Comparison of ENCODE assay signal across 13 mouse cellular contexts in genomic region chr6:50934245-50934644, GRCm38 (mm10).
DNase-seq lines count a peak whose midpoint lies in the region; ATAC-seq lines count a peak whose summit lies in the region.
"Had no signal": no experiment of that assay in that cellular context is flagged by ENCODE, and none has a peak within 500 bp of the region (broad histone marks: within the 10 kb centered on the region; RNA-seq: fewer than 3 reads in every experiment).

No protein-coding gene starts in this region.

- H3K4me1 ChIP-seq in midbrain, embryonic 14.5 days (ENCODE audit: control insufficient read depth, insufficient read depth, low read length), result peaks cover 7% of the 10 kb centered on the region
- H3K4me1 ChIP-seq in midbrain, embryonic 11.5 days (ENCODE audit: control insufficient read depth, insufficient read depth, low read length), result no peaks in the 10 kb centered on the region; the same call in 1 of the 2 replicates
- H3K4me1 ChIP-seq in forebrain, embryonic 16.5 days (replicated peaks; ENCODE audit: control insufficient read depth, insufficient read depth, low read length), result peaks cover 6% of the 10 kb centered on the region

- peak; percentile 26 for DNase-seq in midbrain, embryonic 14.5 days
- no peak for DNase-seq in midbrain, embryonic 11.5 days (ENCODE audit: low spot score, missing footprints)
- DNase-seq in layer of hippocampus, adult 9-11 months, result peak; percentile 63
- peak; percentile 15 to 19 for DNase-seq in right cerebral cortex, postnatal 36 days (ENCODE audit: low spot score in 2 of 2)
- no peak for DNase-seq in gastrocnemius, postnatal 4 days (ENCODE audit: low spot score in 2 of 2)
- DNase-seq in gastrocnemius, postnatal 14 days, result no peak
- DNase-seq in kidney, postnatal 36 days, result no peak
- DNase-seq: liver; lung, postnatal 14 days had no signal

- 75% methylated on average over 10 of the region's 10 CpGs for WGBS in midbrain, embryonic 14.5 days
- whole genome bisulfite sequencing in midbrain, embryonic 11.5 days, result 89% methylated on average over 10 of the region's 10 CpGs
- WGBS in forebrain, embryonic 16.5 days, result 45% methylated on average over 10 of the region's 10 CpGs

- no peak for ATAC-seq in midbrain, embryonic 14.5 days (ENCODE audit: low FRiP score, low TSS enrichment)
- ATAC-seq in midbrain, embryonic 11.5 days (ENCODE audit: low FRiP score), result no peak
- ATAC-seq in forebrain, embryonic 16.5 days, result peak; percentile 59

- no peaks in the 10 kb centered on the region for H3K36me3 ChIP-seq in midbrain, embryonic 14.5 days (ENCODE audit: control insufficient read depth, insufficient read depth, low read length)
- H3K36me3 ChIP-seq in midbrain, embryonic 11.5 days (ENCODE audit: control insufficient read depth, insufficient read depth, low read length), result no peaks in the 10 kb centered on the region
- no peaks in the 10 kb centered on the region for H3K36me3 ChIP-seq in forebrain, embryonic 16.5 days (ENCODE audit: control insufficient read depth, insufficient read depth)
- H3K36me3 ChIP-seq: heart, embryonic 15.5 days had no signal

- 0 out of 2 replicates have a peak, but pooled peaks cover 3% of the 10 kb centered on the region for H3K27me3 ChIP-seq in midbrain, embryonic 14.5 days (ENCODE audit: control insufficient read depth, insufficient read depth, low read length)
- no peaks in the 10 kb centered on the region for H3K27me3 ChIP-seq in midbrain, embryonic 11.5 days (ENCODE audit: control insufficient read depth, insufficient read depth, low read length)
- no peaks in the 10 kb centered on the region for H3K27me3 ChIP-seq in forebrain, embryonic 16.5 days (replicated peaks; ENCODE audit: control insufficient read depth, insufficient read depth, low read length)

- intact Hi-C loops in gastrocnemius, postnatal 14 days (cut with DNase I; ENCODE audit: low total_unique reads), result no loop called here

- H3K4me3 ChIP-seq in midbrain, embryonic 14.5 days (replicated peaks; ENCODE audit: low read depth, low read length), result no peak overlapping the region
- H3K4me3 ChIP-seq in midbrain, embryonic 11.5 days (ENCODE audit: low read depth, low read length), result no peak overlapping the region
- no peak overlapping the region for H3K4me3 ChIP-seq in forebrain, embryonic 16.5 days (replicated peaks; ENCODE audit: low read length)
- H3K4me3 ChIP-seq: heart, embryonic 15.5 days had no signal

- H3K9me3 ChIP-seq in midbrain, embryonic 14.5 days (ENCODE audit: control insufficient read depth, low read length), result no peaks in the 10 kb centered on the region
- no peaks in the 10 kb centered on the region for H3K9me3 ChIP-seq in midbrain, embryonic 11.5 days (ENCODE audit: control insufficient read depth, low read length)
- H3K9me3 ChIP-seq in forebrain, embryonic 16.5 days (ENCODE audit: control insufficient read depth, low read length), result no peaks in the 10 kb centered on the region
- H3K9me3 ChIP-seq: heart, embryonic 15.5 days had no signal

- no peak overlapping the region for H3K27ac ChIP-seq in midbrain, embryonic 14.5 days (replicated peaks; ENCODE audit: low read depth, low read length)
- no peak overlapping the region for H3K27ac ChIP-seq in midbrain, embryonic 11.5 days (ENCODE audit: low read depth, low read length)
- H3K27ac ChIP-seq in forebrain, embryonic 16.5 days (ENCODE audit: low read length), result peak overlapping the region; percentile 49
- H3K27ac ChIP-seq: heart, embryonic 15.5 days; kidney, postnatal 0 days; stomach, postnatal 0 days had no signal

- no peak overlapping the region for H3K4me2 ChIP-seq in midbrain, embryonic 14.5 days (ENCODE audit: low read length)
- no peak overlapping the region for H3K4me2 ChIP-seq in midbrain, embryonic 11.5 days
- no peak overlapping the region for H3K4me2 ChIP-seq in forebrain, embryonic 16.5 days (ENCODE audit: low read length)
- H3K4me2 ChIP-seq: heart, embryonic 15.5 days had no signal

- H3K9ac ChIP-seq in midbrain, embryonic 14.5 days (replicated peaks; ENCODE audit: low read length), result no peak overlapping the region
- no peak overlapping the region for H3K9ac ChIP-seq in midbrain, embryonic 11.5 days (ENCODE audit: low read length)
- no peak overlapping the region for H3K9ac ChIP-seq in forebrain, embryonic 16.5 days (replicated peaks; ENCODE audit: low read depth, low read length)
- H3K9ac ChIP-seq: heart, embryonic 15.5 days had no signal

Comparison
In these comparisons a context has a peak if more than half of its experiments do, and no peak if none do; other contexts are left out.
1. DNase-seq: peak in midbrain, embryonic 14.5 days (single experiment), layer of hippocampus, adult 9-11 months (single experiment) and right cerebral cortex, postnatal 36 days (2 of 2); none in midbrain, embryonic 11.5 days (single experiment), gastrocnemius, postnatal 4 days (0 of 2), gastrocnemius, postnatal 14 days (single experiment) and kidney, postnatal 36 days (0 of 2).